Mouse (Mus musculus) testis, adult 2 months (tissue): ENCODE measurements around the gene Scn3b. TPM values are rescaled to one million over a fixed set of nuclear protein-coding genes. Genes with fewer than 3 reads are reported as not detected.
A peak's percentile ranks its signal among the peaks of the same experiment; 100 is the strongest.

Experiments
- H3K27ac ChIP-seq: fragments of 200-500 bp; 2 replicates; pipeline ENCODE4 v1.5.1; 2012; ENCODE audit warnings: low read depth, low read length; ENCODE audit not compliant: control insufficient read depth, insufficient read depth
- H3K27me3 ChIP-seq: fragments of 200-500 bp; 2 replicates; pipeline ENCODE4 v1.6.1; 2012; ENCODE audit warnings: mild to moderate bottlenecking, low read length, moderate library complexity; ENCODE audit not compliant: control insufficient read depth, insufficient read depth
- H3K36me3 ChIP-seq: fragments of 200-500 bp; 2 replicates; pipeline ENCODE4 v1.6.1; 2012; ENCODE audit warnings: mild to moderate bottlenecking, low read length; ENCODE audit not compliant: control insufficient read depth, insufficient read depth
- H3K4me1 ChIP-seq: fragments of 200-500 bp; 2 replicates; pipeline ENCODE4 v1.6.1; 2012; ENCODE audit warnings: low read length; ENCODE audit not compliant: control insufficient read depth, insufficient read depth
- H3K4me3 ChIP-seq: fragments of 200-500 bp; 2 replicates; pipeline ENCODE4 v1.5.1; 2012; ENCODE audit warnings: low read depth, mild to moderate bottlenecking, low read length, moderate library complexity, mixed read lengths; ENCODE audit not compliant: control insufficient read depth
- CTCF ChIP-seq: fragments of 200-500 bp; IDR thresholded peaks from 2 replicates; pipeline ENCODE4 v1.5.1; 2012; ENCODE audit warnings: low read depth, mild to moderate bottlenecking, inconsistent platforms, low read length, moderate library complexity; ENCODE audit not compliant: control insufficient read depth, insufficient read depth, insufficient replicate concordance
- POLR2A ChIP-seq: fragments of 200-500 bp; IDR thresholded peaks from 2 replicates; pipeline ENCODE4 v1.6.1; 2012; ENCODE audit warnings: low read depth, mild to moderate bottlenecking, inconsistent platforms, low read length, moderate library complexity; ENCODE audit not compliant: control insufficient read depth
- polyA plus RNA-seq: library from polyadenylated mRNA; depleted of rRNA; stranded (reverse); fragments of >200 nt; gene quantifications from 2 replicates; pipeline ENCODE4 v1.2.3, GENCODE M21; 2012

Scn3b gene
- polyA plus RNA-seq, 1 experiment, result 0.15 TPM

- Histone ChIP-seq H3K27ac (no peak overlapping the region), H3K36me3 (no peaks in the 10 kb centered on the region; the same call in none of the 2 replicates), H3K4me1 (peaks cover 3% of the 10 kb centered on the region), H3K4me3 (no peak overlapping the region), H3K27me3 (no peaks in the 10 kb centered on the region)
- TF ChIP-seq CTCF (no peak), POLR2A (no peak)
Observed at GRCm38 (mm10) chr9:40322372-40322771, 53.4 kb downstream of the Scn3b start.

DNA sequence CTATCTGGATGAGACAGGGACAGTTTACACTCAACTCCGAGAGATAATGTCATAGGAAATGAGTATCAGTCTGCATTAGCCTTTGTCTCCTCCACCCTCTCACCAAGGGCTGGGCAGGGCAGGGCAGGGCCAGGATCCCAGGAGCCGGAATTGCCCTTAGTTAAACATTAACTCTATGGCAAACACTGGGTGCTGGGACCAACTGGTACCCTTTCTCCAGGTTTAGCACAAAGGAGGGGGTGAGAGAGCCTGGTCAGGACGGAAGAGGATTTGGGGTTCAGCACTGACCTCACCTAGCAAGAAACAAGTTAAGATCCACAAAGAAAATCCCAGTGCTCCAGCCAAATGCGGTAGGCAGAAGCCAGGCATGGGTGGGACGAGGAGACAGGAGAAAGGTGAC is 54.2 kb downstream of the Scn3b start:
- TF ChIP-seq CTCF (no peak), POLR2A (no peak)
- Histone ChIP-seq H3K4me1 (peaks cover 3% of the 10 kb centered on the region), H3K4me3 (no peak overlapping the region), H3K36me3 (no peaks in the 10 kb centered on the region; the same call in none of the 2 replicates), H3K27me3 (no peaks in the 10 kb centered on the region), H3K27ac (no peak overlapping the region)

- no peak overlapping the region for H3K4me3 ChIP-seq
- no peaks in the 10 kb centered on the region for H3K27me3 ChIP-seq
- H3K36me3 ChIP-seq, result no peaks in the 10 kb centered on the region; the same call in none of the 2 replicates
- TF ChIP-seq POLR2A (no peak), CTCF (no peak)
- peaks cover 3% of the 10 kb centered on the region for H3K4me1 ChIP-seq
- H3K27ac ChIP-seq, result no peak overlapping the region
Observed at GRCm38 (mm10) chr9:40323773-40324172, 54.8 kb downstream of the Scn3b start.

- no peak overlapping the region for H3K27ac ChIP-seq
Observed at GRCm38 (mm10) chr9:40324232-40324792, 55.3 kb downstream of the Scn3b start.

DNA sequence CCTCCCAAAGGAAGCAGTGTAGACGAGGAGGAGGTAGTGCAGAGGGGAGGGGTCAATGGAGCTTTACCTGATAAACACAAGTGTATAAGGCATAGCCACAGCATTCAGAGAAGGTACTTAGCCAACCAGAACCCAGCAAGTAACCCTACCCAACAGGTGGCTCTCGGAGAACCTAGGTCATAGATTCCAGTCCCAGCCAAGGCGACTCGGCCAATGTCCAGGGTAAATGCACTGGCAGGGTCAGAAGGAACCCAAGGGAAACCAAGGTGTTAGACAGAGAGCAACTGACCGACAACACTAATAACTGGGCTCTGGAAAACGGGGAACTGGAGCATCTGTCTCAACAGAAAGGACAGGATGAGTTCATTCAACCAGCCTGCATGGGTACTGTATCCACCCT is 55.8 kb downstream of the Scn3b start:
- Histone ChIP-seq H3K27ac (no peak overlapping the region; the same call in 1 of the 2 replicates), H3K36me3 (no peaks in the 10 kb centered on the region; the same call in none of the 2 replicates), H3K4me1 (peaks cover 3% of the 10 kb centered on the region), H3K4me3 (no peak overlapping the region), H3K27me3 (no peaks in the 10 kb centered on the region)
- TF ChIP-seq POLR2A (no peak), CTCF (no peak)

More at GRCm38 (mm10) chr9:40324232-40324792, 55.3 kb downstream of the Scn3b start:
- TF ChIP-seq POLR2A, result no peak
- no peak for TF ChIP-seq CTCF
- Histone ChIP-seq H3K27me3 (no peaks in the 10 kb centered on the region), H3K4me3 (no peak overlapping the region), H3K36me3 (no peaks in the 10 kb centered on the region; the same call in 1 of the 2 replicates), H3K4me1 (peaks cover 3% of the 10 kb centered on the region)

- Histone ChIP-seq H3K4me3 (no peak overlapping the region), H3K36me3 (no peaks in the 10 kb centered on the region; the same call in none of the 2 replicates), H3K27ac (no peak overlapping the region), H3K4me1 (no peaks in the 10 kb centered on the region), H3K27me3 (no peaks in the 10 kb centered on the region)
- TF ChIP-seq CTCF (no peak), POLR2A (no peak)
Observed at GRCm38 (mm10) chr9:40326260-40326915, 57.4 kb downstream of the Scn3b start.

DNA sequence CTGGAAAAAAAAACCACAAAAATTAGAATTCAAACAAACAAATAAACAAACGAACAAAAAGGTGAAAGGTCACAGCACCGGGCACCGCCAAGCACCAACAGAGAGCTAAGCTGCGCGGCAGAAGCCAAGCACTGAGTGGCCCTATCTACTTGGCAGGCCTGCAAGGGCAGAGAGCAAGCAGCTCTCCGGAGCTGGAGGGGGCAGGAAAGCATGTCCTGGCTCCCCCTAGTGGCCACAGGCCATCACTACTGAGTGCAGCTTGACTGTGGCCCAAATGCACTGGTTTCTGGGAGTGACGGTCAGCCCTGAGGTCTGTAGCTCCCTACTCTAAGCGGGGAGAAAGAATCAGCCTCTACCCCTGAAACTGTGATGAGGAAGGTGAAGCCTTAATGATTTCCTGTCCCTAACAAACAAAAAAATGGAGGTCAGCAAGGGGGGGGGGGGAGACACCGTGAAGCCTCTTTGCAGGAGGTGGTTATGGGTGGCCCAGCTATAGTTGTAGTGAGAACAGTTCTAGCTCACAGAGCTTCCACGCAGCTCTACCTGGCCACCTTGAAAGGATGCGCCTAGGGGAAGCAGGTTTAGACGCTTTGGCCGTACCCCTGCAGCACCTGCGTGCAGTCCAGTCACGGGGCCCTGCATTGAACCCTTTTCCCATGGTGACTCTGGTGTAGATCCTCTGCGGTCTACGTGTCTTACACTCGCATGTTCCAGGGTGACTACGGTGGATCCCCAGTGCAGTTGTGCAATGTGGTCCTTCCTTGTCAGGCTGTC is 61.8 kb downstream of the Scn3b start:
- no peak overlapping the region for H3K27ac ChIP-seq
- H3K4me3 ChIP-seq, result no peak overlapping the region
- peaks cover 2% of the 10 kb centered on the region for H3K36me3 ChIP-seq
- no peaks in the 10 kb centered on the region for H3K27me3 ChIP-seq
- peaks cover 3% of the 10 kb centered on the region; the same call in 1 of the 2 replicates for H3K4me1 ChIP-seq
- TF ChIP-seq POLR2A (no peak; the same call in 1 of the 2 replicates), CTCF (peak; percentile 95)
